Mouse (Mus musculus): ENCODE measurements around the gene Rhot1. TPM values are rescaled to one million over a fixed set of nuclear protein-coding genes. Genes with fewer than 3 reads are reported as not detected.

Rhot1 gene
- polyA plus RNA-seq, 1 experiment = 0.19 TPM

DNA sequence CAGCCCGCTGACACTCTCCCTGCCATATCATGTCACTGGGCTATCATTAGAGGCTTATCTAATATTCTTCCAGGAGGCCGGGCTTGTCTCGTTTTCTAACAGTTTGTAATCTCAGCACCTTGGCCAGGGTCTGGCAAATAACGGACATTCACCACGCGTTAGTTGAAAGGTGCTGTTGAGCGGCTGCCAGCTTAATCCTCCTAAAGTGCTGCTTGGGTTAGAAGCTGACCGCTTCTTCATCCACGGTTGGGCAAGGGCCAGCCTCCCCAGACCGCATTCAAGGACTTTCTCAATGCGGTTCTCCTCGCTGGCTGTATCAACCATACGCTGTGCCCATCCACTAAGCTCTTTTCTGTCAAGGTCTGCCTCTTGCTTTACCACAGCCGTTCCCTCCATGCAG lies 87.0 kb downstream of the Rhot1 start:
- Histone ChIP-seq H3K4me3 (replicated peaks) (no peak overlapping the region), H3K9me3 (ENCODE audit: control insufficient read depth, low read length) (peaks cover 5% of the 10 kb centered on the region), H3K27me3 (ENCODE audit: control insufficient read depth) (peaks cover 67% of the 10 kb centered on the region), H3K4me1 (ENCODE audit: control insufficient read depth) (no peaks in the 10 kb centered on the region; the same call in 1 of the 2 replicates), H3K36me3 (ENCODE audit: control insufficient read depth) (no peaks in the 10 kb centered on the region)
- TF ChIP-seq GATA1 (IDR thresholded peaks at IDR 0.05; ENCODE audit: low read length) (no peak), TAL1 (IDR thresholded peaks at IDR 0.05; ENCODE audit: low read length) (no peak)

- Histone ChIP-seq H3K9me3 (ENCODE audit: control insufficient read depth, low read length) (peaks cover 3% of the 10 kb centered on the region), H3K4me3 (replicated peaks) (no peak overlapping the region), H3K36me3 (ENCODE audit: control insufficient read depth) (no peaks in the 10 kb centered on the region), H3K27me3 (ENCODE audit: control insufficient read depth) (peaks cover 91% of the 10 kb centered on the region), H3K4me1 (ENCODE audit: control insufficient read depth) (peaks cover 2% of the 10 kb centered on the region)
- TF ChIP-seq TAL1 (IDR thresholded peaks at IDR 0.05; ENCODE audit: low read length) (no peak), GATA1 (IDR thresholded peaks at IDR 0.05; ENCODE audit: low read length) (no peak)
Observed at GRCm38 (mm10) chr11:80299513-80300235, 90.9 kb downstream of the Rhot1 start.

DNA sequence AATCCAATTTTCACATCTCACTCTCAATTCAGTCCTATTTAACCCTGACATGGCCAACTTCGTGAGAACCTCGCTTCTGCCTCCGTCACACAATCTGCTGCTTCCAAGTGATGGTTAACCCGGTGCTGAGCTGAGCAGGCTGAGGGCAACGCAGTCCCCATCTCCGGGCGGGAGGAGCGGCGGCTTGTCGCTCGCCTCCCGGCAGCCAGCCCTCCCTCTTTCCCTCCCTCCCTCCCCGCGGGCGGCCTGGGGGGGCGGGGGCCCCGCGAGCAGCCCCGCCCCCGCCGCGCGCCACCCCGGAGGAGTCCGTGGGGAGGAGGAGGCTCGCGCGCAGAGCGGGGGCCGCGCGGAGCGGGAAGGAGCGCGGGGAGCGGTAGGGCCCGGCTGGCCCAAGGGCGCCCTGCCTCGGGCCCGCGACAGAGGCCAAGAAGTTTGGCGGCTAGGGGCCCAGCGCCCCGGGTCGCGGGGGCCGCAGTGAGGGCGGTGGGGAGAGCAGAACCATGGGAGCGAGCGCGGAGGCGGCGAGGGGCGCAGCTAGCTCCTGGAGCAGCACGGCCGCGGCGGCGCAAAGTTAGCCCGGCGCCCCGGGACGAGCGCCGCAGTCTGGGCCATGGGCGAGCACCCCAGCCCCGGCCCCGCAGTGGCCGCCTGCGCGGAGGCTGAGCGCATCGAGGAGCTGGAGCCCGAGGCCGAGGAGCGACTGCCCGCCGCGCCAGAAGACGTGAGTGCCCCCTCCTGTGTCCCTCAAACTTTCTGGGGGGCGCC lies 91.9 kb downstream of the Rhot1 start, which contains the start of gene Rhbdl3:
Gene Rhbdl3, plus strand, starts transcription at position 362 of the 765 bp plus-strand sequence.
- H3K36me3 ChIP-seq (ENCODE audit: control insufficient read depth) = no peaks in the 10 kb centered on the region
- H3K4me3 ChIP-seq (replicated peaks) = peak within 1 kb of the TSS; percentile 7
- TF ChIP-seq TAL1 (IDR thresholded peaks at IDR 0.05; ENCODE audit: low read length) = no peak
- no peak for TF ChIP-seq GATA1 (IDR thresholded peaks at IDR 0.05; ENCODE audit: low read length)
- peaks cover 3% of the 10 kb centered on the region for H3K9me3 ChIP-seq (ENCODE audit: control insufficient read depth, low read length)
- H3K4me1 ChIP-seq (ENCODE audit: control insufficient read depth) = peaks cover 2% of the 10 kb centered on the region
- H3K27me3 ChIP-seq (ENCODE audit: control insufficient read depth) = peaks cover 84% of the 10 kb centered on the region

GRCm38 (mm10) chr11:80301316-80302045 lies 92.7 kb downstream of the Rhot1 start:
- Histone ChIP-seq H3K36me3 (ENCODE audit: control insufficient read depth) (no peaks in the 10 kb centered on the region), H3K4me1 (ENCODE audit: control insufficient read depth) (peaks cover 2% of the 10 kb centered on the region), H3K27me3 (ENCODE audit: control insufficient read depth) (peaks cover 77% of the 10 kb centered on the region), H3K4me3 (replicated peaks) (no peak overlapping the region), H3K9me3 (ENCODE audit: control insufficient read depth, low read length) (peaks cover 3% of the 10 kb centered on the region)
- TF ChIP-seq TAL1 (IDR thresholded peaks at IDR 0.05; ENCODE audit: low read length) (no peak), GATA1 (IDR thresholded peaks at IDR 0.05; ENCODE audit: low read length) (no peak)

DNA sequence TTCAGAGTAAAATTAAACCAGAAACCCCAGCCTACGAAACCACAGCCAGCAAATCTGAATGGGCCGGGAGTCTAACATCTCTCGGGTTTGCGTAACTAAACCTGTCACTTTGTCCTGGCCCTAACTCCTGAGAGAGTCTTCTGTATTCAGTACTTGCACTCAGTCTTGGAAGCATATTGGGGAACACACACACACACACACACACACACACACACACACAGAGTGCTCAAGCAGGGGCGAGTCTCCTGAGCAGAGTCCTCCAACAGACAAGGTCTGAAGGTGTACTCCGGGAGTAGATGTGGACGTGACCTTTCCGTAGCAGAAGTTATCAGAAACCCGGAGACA lies 93.2 kb downstream of the Rhot1 start:
- no peak for TF ChIP-seq GATA1 (IDR thresholded peaks at IDR 0.05; ENCODE audit: low read length)
- H3K4me1 ChIP-seq (ENCODE audit: control insufficient read depth) = peaks cover 2% of the 10 kb centered on the region
- no peaks in the 10 kb centered on the region for H3K36me3 ChIP-seq (ENCODE audit: control insufficient read depth)
- no peak overlapping the region for H3K4me3 ChIP-seq (replicated peaks)
- peaks cover 3% of the 10 kb centered on the region for H3K9me3 ChIP-seq (ENCODE audit: control insufficient read depth, low read length)
- peaks cover 74% of the 10 kb centered on the region for H3K27me3 ChIP-seq (ENCODE audit: control insufficient read depth)

DNA sequence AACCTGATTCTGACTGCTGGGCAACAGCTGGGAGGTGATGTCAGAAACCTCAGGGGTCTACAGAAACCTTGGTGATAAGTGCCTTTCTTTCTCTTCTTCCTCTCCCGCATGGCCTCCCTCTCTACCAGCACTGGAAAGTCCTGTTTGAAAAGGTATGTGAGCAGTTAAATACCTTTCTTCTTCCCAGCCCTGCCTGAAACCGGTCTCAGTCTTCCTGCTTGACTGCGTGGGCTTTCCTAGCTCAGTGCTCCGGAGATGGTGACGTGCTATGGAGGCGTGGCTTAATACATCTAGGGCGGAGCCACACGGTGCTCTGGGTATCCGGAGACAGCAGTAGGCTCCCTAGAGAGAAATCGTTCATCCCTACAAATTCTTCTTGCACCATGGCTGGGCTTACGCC lies 93.7 kb downstream of the Rhot1 start:
- Histone ChIP-seq H3K9me3 (ENCODE audit: control insufficient read depth, low read length) (peaks cover 3% of the 10 kb centered on the region), H3K36me3 (ENCODE audit: control insufficient read depth) (no peaks in the 10 kb centered on the region), H3K4me1 (ENCODE audit: control insufficient read depth) (peaks cover 2% of the 10 kb centered on the region), H3K27me3 (ENCODE audit: control insufficient read depth) (peaks cover 69% of the 10 kb centered on the region), H3K4me3 (replicated peaks) (no peak overlapping the region)
- TF ChIP-seq TAL1 (IDR thresholded peaks at IDR 0.05; ENCODE audit: low read length) = no peak
- no peak for TF ChIP-seq GATA1 (IDR thresholded peaks at IDR 0.05; ENCODE audit: low read length)

DNA sequence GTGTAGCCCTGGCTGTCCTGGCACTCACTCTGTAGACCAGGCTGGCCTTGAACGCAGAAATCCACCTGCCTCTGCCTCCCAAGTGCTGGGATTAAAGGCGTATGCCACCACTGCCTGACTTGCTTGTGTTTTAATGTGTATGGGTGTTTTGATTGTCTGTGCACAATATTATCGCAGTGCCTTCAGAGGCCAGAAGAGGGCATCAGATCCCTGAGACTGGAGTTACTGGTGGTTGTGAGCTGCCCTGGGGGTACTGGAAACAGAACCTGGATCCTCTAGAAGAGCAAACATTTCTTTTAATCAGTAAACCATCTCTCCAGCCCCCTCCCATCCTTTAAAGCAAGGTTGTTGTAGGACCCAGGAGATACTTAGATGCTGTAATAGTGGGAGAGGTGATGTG lies 94.9 kb downstream of the Rhot1 start:
- Histone ChIP-seq H3K4me1 (ENCODE audit: control insufficient read depth) (peaks cover 2% of the 10 kb centered on the region), H3K4me3 (replicated peaks) (no peak overlapping the region), H3K36me3 (ENCODE audit: control insufficient read depth) (no peaks in the 10 kb centered on the region), H3K27me3 (ENCODE audit: control insufficient read depth) (peaks cover 59% of the 10 kb centered on the region), H3K9me3 (ENCODE audit: control insufficient read depth, low read length) (peaks cover 3% of the 10 kb centered on the region)
- TF ChIP-seq GATA1 (IDR thresholded peaks at IDR 0.05; ENCODE audit: low read length) (no peak), TAL1 (IDR thresholded peaks at IDR 0.05; ENCODE audit: low read length) (no peak)

- Histone ChIP-seq H3K36me3 (ENCODE audit: control insufficient read depth) (no peaks in the 10 kb centered on the region), H3K4me3 (replicated peaks) (no peak overlapping the region), H3K27me3 (ENCODE audit: control insufficient read depth) (peaks cover 48% of the 10 kb centered on the region), H3K4me1 (ENCODE audit: control insufficient read depth) (peaks cover 2% of the 10 kb centered on the region), H3K9me3 (ENCODE audit: control insufficient read depth, low read length) (peaks cover 3% of the 10 kb centered on the region)
- no peak for TF ChIP-seq TAL1 (IDR thresholded peaks at IDR 0.05; ENCODE audit: low read length)
Observed at GRCm38 (mm10) chr11:80304846-80305245, 96.0 kb downstream of the Rhot1 start.

DNA sequence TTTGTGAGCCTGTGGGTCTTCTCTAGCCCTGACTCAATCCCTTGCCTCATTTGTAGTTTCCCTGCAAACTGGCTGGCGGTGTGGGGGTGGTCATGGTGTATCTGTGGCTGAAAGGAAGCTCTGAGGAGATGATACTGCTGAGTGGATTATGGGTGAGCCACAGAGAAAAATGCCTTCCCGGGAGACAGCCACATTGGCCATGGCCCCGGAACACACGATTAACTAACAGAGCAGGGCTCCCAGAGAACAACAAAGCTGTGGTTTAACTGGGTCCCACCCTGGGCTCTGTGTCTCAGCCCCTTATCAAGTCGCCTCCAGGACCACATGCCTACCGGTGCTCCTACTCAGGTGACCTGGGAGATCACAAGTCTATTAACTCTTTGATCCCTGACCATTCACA lies 99.7 kb downstream of the Rhot1 start:
- H3K4me1 ChIP-seq (ENCODE audit: control insufficient read depth) = no peaks in the 10 kb centered on the region
- peaks cover 3% of the 10 kb centered on the region for H3K9me3 ChIP-seq (ENCODE audit: control insufficient read depth, low read length)
- H3K36me3 ChIP-seq (ENCODE audit: control insufficient read depth) = no peaks in the 10 kb centered on the region
- TF ChIP-seq TAL1 (IDR thresholded peaks at IDR 0.05; ENCODE audit: low read length) = no peak
- TF ChIP-seq GATA1 (IDR thresholded peaks at IDR 0.05; ENCODE audit: low read length) = no peak
- peaks cover 17% of the 10 kb centered on the region for H3K27me3 ChIP-seq (ENCODE audit: control insufficient read depth)
- H3K4me3 ChIP-seq (replicated peaks) = no peak overlapping the region

All from erythroblast, embryonic 14.5 days (primary cell).